Mouse (Mus musculus) MEL (cell line): ENCODE data around the gene H2-Ab1. TPM values are rescaled to one million over a fixed set of nuclear protein-coding genes. Genes with fewer than 3 reads are reported as not detected.

Experiments used
- DNase-seq: peaks from one replicate; pipeline ENCODE4 v3.0.0; 2011; ENCODE audit warnings: low read depth, low spot score
- H3K27ac ChIP-seq: 2 replicates; pipeline ENCODE4 v1.5.1; 2012; ENCODE audit warnings: low read depth, mild to moderate bottlenecking, control low read depth, low read length, moderate library complexity; ENCODE audit not compliant: control insufficient read depth
- H3K27me3 ChIP-seq, 2 experiments: fragments of 150-350 bp in 1 of 2; sonication (generic) in 1 of 2; 2 replicates each; pipeline ENCODE4 v1.6.1; 2012; ENCODE audit warnings: low read length in 2 of 2, mild to moderate bottlenecking in 2 of 2, improper control_type of control experiment in 1 of 2, moderate library complexity in 1 of 2; ENCODE audit not compliant: insufficient read depth in 2 of 2, control insufficient read depth in 1 of 2
- H3K36me3 ChIP-seq, 2 experiments: 2 replicates each; pipeline ENCODE4 v1.6.1; 2012 to 2014; ENCODE audit warnings: low read length in 2 of 2, improper control_type of control experiment in 1 of 2, inconsistent platforms in 1 of 2, mild to moderate bottlenecking in 1 of 2; ENCODE audit not compliant: insufficient read depth in 2 of 2, control insufficient read depth in 1 of 2
- H3K4me1 ChIP-seq, 2 experiments: fragments of 150-350 bp in 1 of 2; sonication (generic) in 1 of 2; 2 replicates each; pipeline ENCODE4 v1.6.1; 2012; ENCODE audit warnings: low read length in 2 of 2, improper control_type of control experiment in 1 of 2, mild to moderate bottlenecking in 1 of 2; ENCODE audit not compliant: insufficient read depth in 2 of 2, control insufficient read depth in 1 of 2
- H3K4me3 ChIP-seq, 2 experiments: fragments of 150-350 bp in 1 of 2; sonication (generic) in 1 of 2; 2 replicates each; pipeline ENCODE4 v1.5.1; 2012; ENCODE audit warnings: low read depth in 2 of 2, low read length in 2 of 2, mild to moderate bottlenecking in 2 of 2, moderate library complexity in 2 of 2, control low read depth in 1 of 2, improper control_type of control experiment in 1 of 2; ENCODE audit not compliant: control insufficient read depth in 1 of 2, insufficient read depth in 1 of 2
- H3K79me2 ChIP-seq: 2 replicates; pipeline ENCODE4 v1.6.1; 2012; ENCODE audit warnings: mild to moderate bottlenecking, low read length, moderate library complexity; ENCODE audit not compliant: control insufficient read depth, poor library complexity, insufficient read depth
- H3K9ac ChIP-seq: 2 replicates; pipeline ENCODE4 v1.6.1; 2012; ENCODE audit warnings: low read depth, mild to moderate bottlenecking, control low read depth, low read length, moderate library complexity; ENCODE audit not compliant: control insufficient read depth, poor library complexity, severe bottlenecking
- H3K9me3 ChIP-seq: fragments of 150-350 bp; sonication (generic); replicated peaks from 2 replicates; pipeline ENCODE4 v1.6.1; 2012; ENCODE audit warnings: mild to moderate bottlenecking, low read length, improper control_type of control experiment, moderate library complexity; ENCODE audit not compliant: insufficient read depth
- CHD2 ChIP-seq: IDR thresholded peaks from 2 replicates; pipeline ENCODE4 v1.6.1; 2011; ENCODE audit warnings: low read length, improper control_type of control experiment
- GABPA ChIP-seq: IDR thresholded peaks from 2 replicates; pipeline ENCODE4 v1.6.1; 2012; ENCODE audit warnings: low read depth, mild to moderate bottlenecking, inconsistent platforms, low read length, improper control_type of control experiment, moderate library complexity
- MAX ChIP-seq: IDR thresholded peaks from 2 replicates; pipeline ENCODE4 v1.6.1; 2011; ENCODE audit warnings: low read length, improper control_type of control experiment
- POLR2A ChIP-seq, 2 experiments: IDR thresholded peaks; 2 replicates each; pipeline ENCODE4 v1.6.1; 2011 to 2012; ENCODE audit warnings: low read length in 2 of 2, mild to moderate bottlenecking in 2 of 2, control low read depth in 1 of 2, improper control_type of control experiment in 1 of 2, low read depth in 1 of 2, moderate library complexity in 1 of 2; ENCODE audit not compliant: control insufficient read depth in 1 of 2, insufficient read depth in 1 of 2, poor library complexity in 1 of 2
- TAL1 ChIP-seq: IDR thresholded peaks from 2 replicates; pipeline ENCODE4 v1.6.1; 2012; ENCODE audit warnings: mild to moderate bottlenecking, inconsistent platforms, low read length, moderate library complexity, mixed read lengths
- UBTF ChIP-seq: IDR thresholded peaks from 2 replicates; pipeline ENCODE4 v1.6.1; 2012; ENCODE audit warnings: low read depth, mild to moderate bottlenecking, inconsistent platforms, low read length, improper control_type of control experiment, moderate library complexity, borderline replicate concordance; ENCODE audit not compliant: insufficient read depth
- polyA plus RNA-seq, 2 experiments: library from polyadenylated mRNA; stranded (reverse) in 1 of 2; unstranded in 1 of 2; fragments of >175 nt in 1 of 2; fragments of >200 nt in 1 of 2; gene quantifications; 2 replicates each; pipeline versions ENCODE4 v1.2.1 to v1.2.4; 2012; ENCODE audit warnings: low replicate concordance in 2 of 2, low read depth in 1 of 2; ENCODE audit not compliant: insufficient read length in 2 of 2, insufficient read depth in 1 of 2, missing spikeins in 1 of 2
- total RNA-seq: library from RNA; depleted of rRNA; stranded (reverse); fragments of 300-350 nt; gene quantifications from 2 replicates; pipeline ENCODE4 v1.2.3, GENCODE M21; 2012

H2-Ab1 gene
- total and polyA plus RNA-seq, 3 experiments, result not detected

DNA sequence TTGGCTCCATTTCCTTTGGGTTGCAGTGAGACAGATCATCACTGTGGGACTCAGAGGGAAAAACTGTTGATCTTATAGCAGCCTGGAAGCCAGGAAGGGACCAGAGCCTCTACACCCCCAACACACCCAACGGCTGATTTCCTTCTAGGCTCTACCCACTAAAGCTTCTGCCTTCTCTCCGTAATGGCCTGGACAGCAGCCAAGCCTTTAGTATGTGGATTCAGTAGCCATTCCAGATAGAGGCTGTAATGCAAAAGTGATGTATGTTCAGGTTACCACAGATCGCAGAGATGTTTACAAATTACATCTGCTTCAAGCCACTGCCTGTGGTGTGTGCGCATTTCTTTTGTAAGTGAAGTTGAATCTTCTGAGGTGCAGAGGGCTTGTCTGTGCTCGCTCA, 3.1 kb downstream of the H2-Ab1 start:
- Histone ChIP-seq H3K9me3 (no peaks in the 10 kb centered on the region), H3K27ac (no peak overlapping the region), H3K27me3 (peaks cover 0 to 3% of the 10 kb centered on the region in 2 experiments; a peak in 1 of 4 replicates), H3K79me2 (no peaks in the 10 kb centered on the region), H3K36me3 (no peaks in the 10 kb centered on the region), H3K9ac (no peak overlapping the region), H3K4me1 (0 out of 4 replicates have a peak, but pooled peaks cover 0 to 2% of the 10 kb centered on the region in 2 experiments), H3K4me3 (no peak overlapping the region)
- DNase-seq, result peak; percentile 53
- TF ChIP-seq UBTF (no peak), MAX (no peak), TAL1 (no peak)

DNA sequence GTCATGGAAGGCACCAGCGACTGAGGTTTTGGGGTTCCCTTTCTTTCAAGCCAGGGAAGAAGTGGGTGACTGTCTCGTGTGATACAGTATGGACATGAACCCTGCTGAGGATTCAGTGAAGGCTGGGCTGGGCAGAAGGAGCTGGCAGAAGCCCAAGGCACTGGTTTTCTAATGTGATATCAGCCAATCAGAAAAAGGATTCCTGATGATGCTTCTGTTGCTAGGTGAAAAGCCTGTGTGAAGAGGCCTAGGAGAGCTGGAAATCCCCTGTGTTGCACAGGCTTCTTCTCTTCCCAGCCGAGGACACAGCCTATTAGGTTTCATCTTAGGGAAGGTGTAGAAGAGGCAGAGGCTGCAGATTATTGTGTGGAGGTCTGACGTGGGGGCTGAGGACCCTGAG, 4.0 kb downstream of the H2-Ab1 start:
- H3K9me3 ChIP-seq, result no peaks in the 10 kb centered on the region
- 0 out of 4 replicates have a peak, but pooled peaks cover 0 to 2% of the 10 kb centered on the region in 2 experiments for H3K4me1 ChIP-seq
- no peaks in the 10 kb centered on the region for H3K79me2 ChIP-seq
- H3K4me3 ChIP-seq, result no peak overlapping the region
- no peak overlapping the region for H3K27ac ChIP-seq
- H3K27me3 ChIP-seq, result peaks cover 0 to 3% of the 10 kb centered on the region in 2 experiments; a peak in 1 of 4 replicates
- no peak overlapping the region for H3K9ac ChIP-seq
- DNase-seq, result peak; percentile 55
- TF ChIP-seq GABPA (no peak), CHD2 (peak; percentile 93)
- no peaks in the 10 kb centered on the region for H3K36me3 ChIP-seq

DNA sequence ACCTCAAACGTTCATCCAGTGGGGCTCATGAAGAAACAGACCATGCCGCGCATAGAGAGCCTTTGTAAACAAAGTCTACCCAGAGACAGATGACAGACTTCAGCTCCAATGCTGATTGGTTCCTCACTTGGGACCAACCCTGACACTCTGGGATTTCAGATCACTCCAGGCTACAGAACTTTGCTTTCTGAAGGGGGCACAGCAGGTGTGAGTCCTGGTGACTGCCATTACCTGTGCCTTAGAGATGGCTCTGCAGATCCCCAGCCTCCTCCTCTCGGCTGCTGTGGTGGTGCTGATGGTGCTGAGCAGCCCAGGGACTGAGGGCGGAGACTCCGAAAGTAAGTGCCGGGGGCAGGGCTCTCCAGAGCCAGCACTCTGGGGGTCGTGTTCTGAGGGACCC, 5.6 kb downstream of the H2-Ab1 start:
- Histone ChIP-seq H3K27ac (no peak overlapping the region), H3K27me3 (peaks cover 0 to 3% of the 10 kb centered on the region in 2 experiments; a peak in 1 of 4 replicates), H3K9me3 (no peaks in the 10 kb centered on the region), H3K4me3 (no peak overlapping the region), H3K79me2 (no peaks in the 10 kb centered on the region), H3K4me1 (no peaks in the 10 kb centered on the region), H3K9ac (no peak overlapping the region), H3K36me3 (no peaks in the 10 kb centered on the region)
- DNase-seq, result peak; percentile 48
- TF ChIP-seq POLR2A (IDR thresholded peaks at IDR 0.05; ENCODE audit: control insufficient read depth in 1 of 2, insufficient read depth in 1 of 2, low read depth in 1 of 2, low read length in 2 of 2, poor library complexity in 1 of 2), result no peak
- TF ChIP-seq CHD2, result peak; percentile 72

DNA sequence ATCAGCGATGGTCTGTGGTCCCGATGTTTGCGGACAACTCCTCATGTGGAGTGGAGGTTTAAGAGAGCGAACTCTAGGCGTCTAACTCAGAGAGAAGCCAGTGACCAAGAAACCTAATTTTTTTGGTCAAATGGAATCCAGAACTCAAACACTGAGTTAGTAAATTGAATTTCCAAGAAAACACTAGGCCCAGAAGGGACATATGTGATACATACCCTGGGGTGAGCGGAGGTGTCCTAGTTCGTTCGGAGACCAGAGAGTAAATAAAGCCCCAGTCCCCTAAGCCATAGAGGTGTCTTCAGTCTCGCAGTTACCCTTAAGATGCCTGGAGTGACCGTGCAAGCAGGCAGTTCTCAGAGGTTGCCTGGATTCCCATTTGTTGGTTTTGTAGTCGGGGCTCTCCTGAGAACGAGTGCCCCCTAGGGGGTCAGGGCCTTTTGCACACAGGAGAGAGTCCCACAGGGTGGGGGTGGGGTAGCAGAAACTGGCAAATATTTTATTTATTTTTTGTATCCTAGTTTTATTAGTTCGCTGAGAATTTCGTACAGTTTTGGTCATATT, 6.4 kb downstream of the H2-Ab1 start:
- DNase-seq, result no peak
- H3K4me1 ChIP-seq, result no peaks in the 10 kb centered on the region
- no peaks in the 10 kb centered on the region for H3K27me3 ChIP-seq
- H3K9me3 ChIP-seq, result no peaks in the 10 kb centered on the region
- TF ChIP-seq GABPA, result no peak
- H3K9ac ChIP-seq, result no peak overlapping the region
- H3K4me3 ChIP-seq, result no peak overlapping the region
- H3K79me2 ChIP-seq, result no peaks in the 10 kb centered on the region
- no peaks in the 10 kb centered on the region for H3K36me3 ChIP-seq
- no peak overlapping the region for H3K27ac ChIP-seq
